ENCODE assay signal across 23 mouse cellular contexts in the genomic region with DNA sequence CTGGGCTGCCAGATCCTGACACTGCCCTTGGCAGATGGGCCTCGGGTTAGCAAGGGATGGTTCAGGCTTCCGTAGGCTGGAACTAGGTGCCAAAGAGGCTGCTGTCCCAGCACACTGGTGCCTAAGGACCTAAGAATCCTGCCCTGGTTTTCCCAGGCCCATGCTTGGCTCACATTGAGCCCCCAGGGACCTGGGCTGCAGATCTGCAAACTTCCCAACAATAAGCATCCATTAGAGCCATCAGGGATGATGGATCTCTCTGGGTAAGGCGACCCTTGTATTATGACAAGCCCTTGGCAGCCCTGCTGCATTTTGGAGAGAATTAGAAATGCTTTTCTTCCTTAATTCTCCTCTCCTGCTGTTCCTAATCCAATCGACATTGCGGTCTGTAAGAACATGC.
DNase-seq lines count a peak whose midpoint lies in the region; ATAC-seq and TF ChIP-seq lines count a peak whose summit lies in the region.
"Had no signal": no experiment of that assay in that cellular context is flagged by ENCODE, and none has a peak within 500 bp of the region (broad histone marks: within the 10 kb centered on the region; RNA-seq: fewer than 3 reads in every experiment).

No protein-coding gene starts in this region.

- no peak overlapping the region for H3K4me3 ChIP-seq in hindbrain, embryonic 16.5 days (ENCODE audit: low read length)
- H3K4me3 ChIP-seq: forebrain, embryonic 12.5 days; limb, embryonic 13.5 days; liver, embryonic 12.5 days; megakaryocyte, embryonic 14.5 days; midbrain, embryonic 15.5 days; myocyte had no signal

- DNase-seq in kidney, postnatal 14 days: peak; percentile 24
- DNase-seq in kidney, adult 11 months: no peak
- DNase-seq in NIH3T3 (ENCODE audit: low read depth): peak; percentile 88
- DNase-seq in brain, embryonic 14.5 days (ENCODE audit: low read depth): peak; percentile 54
- DNase-seq in frontal cortex, postnatal 36 days (ENCODE audit: low spot score in 2 of 2): no peak
- no peak for DNase-seq in Muller cell, postnatal 12 days (ENCODE audit: inconsistent ontology term)
- DNase-seq: adrenal gland, postnatal 25 days; cerebellum, adult 9-10 months; gastrocnemius, postnatal 10 days; layer of hippocampus, adult 9-11 months; lung, adult 18-20 months; lung, postnatal 14 days; right cerebral cortex, adult 18-20 months; right cerebral cortex, postnatal 4 days had no signal

- no peak for TF ChIP-seq POLR2A in brain, embryonic 14.5 days (IDR thresholded peaks at IDR 0.05; ENCODE audit: borderline replicate concordance, extremely low read depth, insufficient read depth, insufficient read length, poor library complexity, severe bottlenecking)

- H3K4me1 ChIP-seq in hindbrain, embryonic 16.5 days (ENCODE audit: control insufficient read depth, insufficient read depth, low read depth, low read length): peaks cover 14% of the 10 kb centered on the region; the same call in 1 of the 2 replicates
- H3K4me1 ChIP-seq: liver, embryonic 12.5 days; megakaryocyte, embryonic 14.5 days had no signal

- no peak for TF ChIP-seq CTCF in brain, embryonic 14.5 days (IDR thresholded peaks at IDR 0.05; ENCODE audit: borderline replicate concordance, extremely low read depth, insufficient read depth, insufficient read length)

- H3K9ac ChIP-seq in hindbrain, embryonic 16.5 days (ENCODE audit: low read depth, low read length): no peak overlapping the region
- H3K9ac ChIP-seq: forebrain, embryonic 12.5 days; limb, embryonic 13.5 days; liver, embryonic 12.5 days; midbrain, embryonic 15.5 days had no signal

- ATAC-seq in hindbrain, embryonic 16.5 days: 0 out of 2 replicates have a peak, but pooled peaks have one; percentile 26
- ATAC-seq: intestine, embryonic 16.5 days; liver, embryonic 12.5 days; midbrain, embryonic 15.5 days had no signal

- no peak overlapping the region for H3K4me2 ChIP-seq in hindbrain, embryonic 16.5 days (ENCODE audit: low read length)
- H3K4me2 ChIP-seq: forebrain, embryonic 12.5 days; heart, embryonic 11.5 days; limb, embryonic 13.5 days; liver, embryonic 12.5 days; midbrain, embryonic 15.5 days had no signal

- no peaks in the 10 kb centered on the region for H3K36me3 ChIP-seq in hindbrain, embryonic 16.5 days (ENCODE audit: control insufficient read depth, insufficient read depth, low read length)
- H3K36me3 ChIP-seq: forebrain, embryonic 12.5 days; limb, embryonic 13.5 days; liver, embryonic 12.5 days; midbrain, embryonic 15.5 days had no signal

- no peaks in the 10 kb centered on the region for H3K9me3 ChIP-seq in hindbrain, embryonic 16.5 days (ENCODE audit: control insufficient read depth, low read length)
- H3K9me3 ChIP-seq: forebrain, embryonic 12.5 days; limb, embryonic 13.5 days; liver, embryonic 12.5 days; megakaryocyte, embryonic 14.5 days; midbrain, embryonic 15.5 days had no signal

- 57% methylated on average over 5 of the region's 5 CpGs for WGBS in hindbrain, embryonic 16.5 days

- no peaks in the 10 kb centered on the region for H3K27me3 ChIP-seq in hindbrain, embryonic 16.5 days (replicated peaks; ENCODE audit: control insufficient read depth, insufficient read depth, low read length)
- H3K27me3 ChIP-seq: forebrain, embryonic 12.5 days; limb, embryonic 13.5 days; midbrain, embryonic 15.5 days had no signal

- no peak overlapping the region for H3K27ac ChIP-seq in hindbrain, embryonic 16.5 days (ENCODE audit: low read depth, low read length)
- H3K27ac ChIP-seq: forebrain, embryonic 12.5 days; limb, embryonic 13.5 days; liver, embryonic 12.5 days; midbrain, embryonic 15.5 days had no signal

Comparison
In these comparisons a context has a peak if more than half of its experiments do, and no peak if none do; other contexts are left out.
1. DNase-seq: peak in kidney, postnatal 14 days (single experiment), NIH3T3 (single experiment) and brain, embryonic 14.5 days (single experiment); none in kidney, adult 11 months (single experiment), frontal cortex, postnatal 36 days (0 of 2) and Muller cell, postnatal 12 days (single experiment).